Mouse (Mus musculus) telencephalon, adult 2 months (tissue): ENCODE measurements around the gene Slc24a2.

Experiments
- DNase-seq: peaks from one replicate; pipeline ENCODE4 v3.0.0-alpha.2; 2011; ENCODE audit warnings: low read depth, low spot score

Slc24a2 gene

DNA sequence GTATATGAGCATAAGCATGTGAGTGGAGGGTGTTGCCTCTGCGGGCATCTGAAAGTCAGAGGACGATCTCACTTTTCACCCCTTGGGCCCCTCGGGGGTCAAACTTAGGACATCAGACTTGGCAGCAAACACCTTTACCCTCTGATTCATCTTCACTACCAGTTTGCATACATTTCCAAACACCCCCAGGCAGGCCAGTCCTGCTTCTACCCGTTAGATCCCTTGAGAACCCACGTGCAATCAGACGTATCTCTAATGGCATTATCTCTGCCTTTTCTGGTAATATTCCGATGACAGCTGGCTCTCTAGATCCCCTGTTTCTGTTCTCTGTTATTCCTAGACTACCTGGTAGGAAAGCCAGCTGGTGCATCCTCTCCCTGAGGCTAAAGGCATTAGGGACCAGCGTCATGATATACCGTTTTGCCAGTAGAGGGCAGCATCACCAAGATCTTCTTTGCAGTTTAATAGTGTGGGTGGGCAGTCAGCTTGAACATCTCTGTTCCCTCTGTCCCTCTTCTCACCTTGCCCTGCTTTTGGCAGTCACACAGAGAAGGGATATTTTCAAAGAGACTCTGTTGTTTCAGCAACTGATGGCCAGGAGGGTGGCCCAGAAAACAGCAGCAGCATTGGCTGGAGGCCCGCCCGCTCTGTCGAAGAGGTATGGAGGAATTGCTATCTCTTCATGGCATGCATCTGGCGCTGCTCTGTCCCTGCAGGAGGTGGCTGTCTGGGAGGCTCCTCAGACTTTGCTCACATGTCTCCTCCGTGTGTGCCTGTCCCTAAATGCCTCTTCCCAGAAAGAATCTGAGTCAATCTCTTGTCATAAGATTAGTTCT is 272.5 kb downstream of the Slc24a2 start:
- DNase-seq, result peak; percentile 69

DNA sequence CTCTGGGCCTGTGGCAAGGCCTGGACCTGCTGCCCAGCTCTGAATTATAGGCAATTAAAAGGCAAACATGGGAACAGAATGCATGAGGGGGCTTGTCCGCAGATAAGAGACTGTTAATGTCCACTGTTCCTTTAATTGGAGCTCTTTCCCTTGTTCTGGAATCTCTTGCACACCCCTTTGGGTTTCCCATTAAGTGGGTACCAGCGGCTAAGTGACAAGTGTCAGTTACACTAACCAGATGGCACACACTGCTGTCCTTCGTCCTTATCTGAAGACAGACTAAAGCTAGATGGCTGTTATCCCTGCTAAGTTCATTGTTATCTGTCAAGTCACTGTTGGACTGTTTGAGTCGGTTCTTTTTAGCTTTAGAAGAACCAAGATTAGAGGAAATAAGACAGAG is 274.8 kb downstream of the Slc24a2 start:
- no peak for DNase-seq

DNA sequence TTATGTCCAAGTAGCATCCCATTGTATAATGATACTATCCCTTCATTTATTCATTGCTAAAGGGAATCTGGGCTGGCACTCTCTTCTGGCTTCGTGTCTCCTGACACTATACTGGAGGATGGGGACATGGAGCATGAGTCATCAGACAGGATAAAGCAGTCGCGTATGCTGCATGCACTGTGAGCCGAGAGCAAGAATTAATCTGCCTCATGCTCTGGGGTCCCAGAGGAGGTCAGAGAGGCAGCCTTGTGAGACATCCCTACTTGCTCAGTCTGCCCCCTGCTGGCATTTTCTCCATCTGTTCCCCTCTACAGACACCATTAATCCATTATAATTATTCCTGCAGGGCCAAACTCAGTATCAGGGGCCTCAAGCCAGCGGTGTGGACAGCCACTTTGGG is 276.8 kb downstream of the Slc24a2 start:
- no peak for DNase-seq

DNA sequence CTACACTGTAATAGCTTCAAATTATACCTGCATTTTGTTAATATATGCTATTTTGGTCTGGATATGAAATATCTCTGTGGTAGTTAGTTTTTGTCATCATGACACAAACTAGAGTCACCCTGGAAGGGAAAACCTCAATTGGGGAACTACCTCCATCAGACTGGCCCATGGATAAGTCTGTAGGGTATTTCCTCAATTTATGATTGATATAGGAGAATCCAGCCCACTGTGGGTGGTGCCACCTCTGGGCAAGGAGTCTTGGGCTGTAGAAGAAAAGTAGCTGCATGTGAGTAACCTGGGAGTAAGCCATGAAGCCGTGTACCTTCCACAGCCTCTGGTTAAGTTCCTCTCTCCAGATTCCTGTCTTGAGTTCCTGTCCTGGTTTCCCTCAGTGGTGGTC is 281.5 kb downstream of the Slc24a2 start:
- no peak for DNase-seq

DNA sequence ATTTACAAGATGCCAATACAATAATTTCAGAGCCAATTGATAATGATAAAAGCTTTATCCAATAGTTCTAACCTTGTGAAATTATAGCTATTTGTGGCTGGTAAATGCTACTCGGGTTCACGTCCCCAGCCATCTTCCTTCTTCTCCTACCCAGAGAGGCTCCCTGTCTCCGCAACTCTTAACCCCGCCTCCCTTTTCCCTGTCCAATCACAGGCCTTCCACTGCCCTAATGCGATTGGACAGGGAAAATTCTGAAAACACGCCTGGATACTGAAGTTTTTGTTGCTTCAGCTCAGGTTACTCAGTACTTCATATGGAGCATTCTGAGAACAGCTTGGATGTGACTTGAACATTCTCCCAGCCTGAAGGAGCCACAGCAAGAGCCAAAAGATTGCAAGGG is 287.0 kb downstream of the Slc24a2 start:
- no peak for DNase-seq

DNA sequence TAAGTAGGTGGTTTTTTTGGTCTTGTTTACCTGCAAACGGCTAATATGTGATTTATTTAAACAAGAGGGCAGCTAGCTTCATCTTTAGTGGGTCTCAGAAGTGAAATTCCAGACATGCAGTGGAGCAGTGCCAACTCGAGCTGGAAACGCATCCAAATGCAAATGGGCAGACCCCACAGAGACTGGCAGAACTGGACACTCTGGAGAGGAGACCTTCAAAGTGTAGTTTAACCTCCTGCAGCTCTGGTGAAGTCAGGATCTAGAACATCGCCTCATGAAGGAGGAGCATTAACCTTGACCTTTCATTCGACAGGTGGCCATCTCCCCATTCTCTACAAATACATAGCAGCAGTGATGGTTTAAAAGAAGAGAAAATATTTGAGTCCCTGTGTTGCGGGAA is 287.6 kb downstream of the Slc24a2 start:
- DNase-seq, result no peak

DNA sequence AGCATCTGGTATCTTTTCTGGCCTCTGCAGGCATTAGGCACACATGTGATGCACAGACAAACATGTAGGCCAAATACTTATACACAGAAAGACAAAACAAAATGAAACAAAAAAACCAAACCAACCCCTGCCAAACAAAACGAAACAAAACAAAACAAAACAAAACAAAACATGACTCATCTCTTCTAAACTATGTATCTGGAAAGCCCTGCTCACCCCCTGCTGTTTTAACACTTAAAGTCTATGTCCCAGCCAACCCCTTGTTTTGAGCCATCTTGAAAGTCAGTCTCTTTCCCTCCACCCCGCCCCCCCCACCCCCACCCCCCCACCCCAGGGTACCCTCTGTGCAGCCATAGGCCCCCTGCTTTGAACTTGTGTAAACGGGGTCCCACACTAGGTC is 293.6 kb downstream of the Slc24a2 start:
- no peak for DNase-seq

DNA sequence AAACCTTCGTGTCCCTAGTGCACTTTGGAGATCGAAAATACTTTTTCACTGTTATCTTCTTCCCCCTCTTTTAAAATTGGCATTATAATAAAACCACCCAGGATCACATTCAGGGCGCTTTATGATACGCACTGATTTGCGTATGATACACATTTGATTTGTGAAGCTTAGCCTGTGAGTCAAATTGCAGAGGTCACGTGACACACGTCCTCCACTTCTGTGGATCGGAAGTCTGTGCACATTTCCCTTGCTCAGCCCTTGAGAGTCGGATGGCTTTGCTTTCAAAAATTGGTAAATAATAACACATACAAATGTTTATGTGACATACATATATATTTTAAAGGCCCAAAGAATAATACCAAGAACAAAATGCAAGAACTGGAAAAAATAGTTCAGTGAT is 294.1 kb downstream of the Slc24a2 start:
- DNase-seq, result no peak
